Mouse (Mus musculus) kidney, embryonic 16.5 days (tissue): ENCODE measurements around the gene Akna. TPM values are rescaled to one million over a fixed set of nuclear protein-coding genes. Genes with fewer than 3 reads are reported as not detected.

Source experiments
- ATAC-seq: fragments of 200-750 bp; cut with Nextera tagmentation; 2 replicates; pipeline ENCODE4 v1.8.0; 2017; ENCODE audit warnings: moderate TSS enrichment; ENCODE audit not compliant: low FRiP score, low TSS enrichment
- H3K27ac ChIP-seq: fragments of 300-500 bp; sonication (generic); 2 replicates; pipeline ENCODE4 v1.5.1; 2014; ENCODE audit warnings: low read length
- H3K27me3 ChIP-seq: fragments of 300-500 bp; sonication (generic); 2 replicates; pipeline ENCODE4 v1.6.1; 2014; ENCODE audit warnings: low read length, control low read depth, mixed read lengths; ENCODE audit not compliant: insufficient read depth
- H3K36me3 ChIP-seq: fragments of 300-500 bp; sonication (generic); 2 replicates; pipeline ENCODE4 v1.6.1; 2014; ENCODE audit warnings: low read length, control low read depth, mixed read lengths; ENCODE audit not compliant: insufficient read depth
- H3K4me1 ChIP-seq: fragments of 300-500 bp; sonication (generic); 2 replicates; pipeline ENCODE4 v1.6.1; 2014; ENCODE audit warnings: low read length, control low read depth, mixed read lengths; ENCODE audit not compliant: insufficient read depth
- H3K4me2 ChIP-seq: fragments of 300-500 bp; sonication (generic); replicated peaks from 2 replicates; pipeline ENCODE4 v1.6.1; 2014; ENCODE audit warnings: low read depth, low read length
- H3K4me3 ChIP-seq: fragments of 300-500 bp; sonication (generic); 2 replicates; pipeline ENCODE4 v1.5.1; 2014; ENCODE audit warnings: mild to moderate bottlenecking, low read length
- H3K9ac ChIP-seq: fragments of 300-500 bp; sonication (generic); replicated peaks from 2 replicates; pipeline ENCODE4 v1.6.1; 2014; ENCODE audit warnings: low read length
- H3K9me3 ChIP-seq: fragments of 300-500 bp; sonication (generic); 2 replicates; pipeline ENCODE4 v1.6.1; 2016; ENCODE audit warnings: low read length, control low read depth
- WGBS: fragments of 180-500 bp; shearing (Covaris S2); extraction: QIAGEN DNeasy Blood & Tissue Kit; methylation state at CpG from one replicate; pipeline ENCODE4 v1.1.7; 2014; 5-methylcytosine and 5-hydroxymethylcytosine counted together
- polyA plus RNA-seq: library from polyadenylated mRNA; unstranded; fragments of >200 nt; fragmentation: Nextera tagmentation; extraction: Ambion mirVana; gene quantifications from 2 replicates; pipeline ENCODE4 v1.2.1, GENCODE M21; 2015

Akna gene
- polyA plus RNA-seq, 1 experiment from 2014 or later = 7.1 TPM

DNA sequence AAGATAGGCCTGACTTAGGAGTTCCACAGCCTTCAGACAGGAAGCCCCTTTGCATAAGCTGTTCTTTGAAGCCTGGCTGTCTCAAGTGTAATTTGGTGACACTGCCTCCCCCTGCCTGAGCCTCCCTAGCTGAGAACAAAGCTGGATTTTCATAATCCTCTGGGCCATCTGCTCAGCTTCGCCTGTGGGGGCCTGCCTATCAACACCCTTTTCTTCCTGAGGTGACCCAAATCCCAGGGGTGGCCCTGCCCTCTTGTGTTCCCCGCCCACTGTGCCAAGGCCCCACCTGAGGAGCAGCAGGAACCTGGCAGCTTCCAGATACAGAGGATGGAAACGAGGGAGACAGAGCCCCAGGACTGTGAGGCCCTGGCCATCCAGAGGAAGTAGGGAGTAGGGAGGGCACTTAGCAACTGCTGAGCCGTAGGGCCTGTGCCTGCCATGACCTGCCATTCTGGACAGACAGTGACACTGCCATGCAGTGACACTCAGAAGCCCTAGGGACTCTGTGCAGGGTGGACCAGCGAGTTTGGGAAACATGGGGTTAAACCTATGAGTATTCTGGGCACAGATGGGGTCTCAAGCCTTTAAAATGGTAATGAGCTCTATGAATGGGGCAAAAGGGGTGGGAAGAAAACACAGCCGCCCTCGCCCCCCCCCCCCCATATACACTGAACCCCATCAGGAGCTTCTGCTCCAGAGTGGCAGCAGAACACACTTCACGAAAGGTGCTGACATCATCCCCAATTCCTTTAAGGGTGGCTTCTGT is 13.8 kb downstream of the Akna start:
- no peaks in the 10 kb centered on the region for H3K27me3 ChIP-seq
- 0 out of 2 replicates have a peak, but pooled peaks cover 3% of the 10 kb centered on the region for H3K4me1 ChIP-seq
- H3K4me2 ChIP-seq = no peak overlapping the region
- no peak for ATAC-seq
- H3K36me3 ChIP-seq = peaks cover 22% of the 10 kb centered on the region
- WGBS = 62% methylated on average over 8 of the region's 8 CpGs
- no peak overlapping the region for H3K27ac ChIP-seq
- H3K9me3 ChIP-seq = no peaks in the 10 kb centered on the region
- H3K9ac ChIP-seq = no peak overlapping the region
- H3K4me3 ChIP-seq = no peak overlapping the region

DNA sequence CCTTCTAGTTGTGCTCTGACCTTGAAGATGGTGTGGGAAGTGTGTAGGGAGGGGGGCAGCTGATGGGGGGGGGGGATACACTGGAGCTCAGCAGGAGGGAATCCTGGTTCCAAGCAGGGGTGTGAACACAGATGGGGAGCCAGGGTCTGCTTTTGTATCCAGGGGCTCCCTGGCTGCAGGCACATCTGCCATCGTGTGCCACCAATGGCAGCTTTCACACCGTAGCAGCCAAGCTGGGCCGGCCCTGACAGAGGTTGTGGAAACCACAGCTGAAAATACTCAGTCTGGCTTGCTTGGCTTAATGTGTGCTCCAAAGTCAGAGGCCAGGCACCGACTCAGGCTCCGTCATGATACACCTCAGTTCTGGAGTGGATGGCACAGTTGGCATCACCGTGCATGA is 15.1 kb downstream of the Akna start:
- Histone ChIP-seq H3K4me1 (0 out of 2 replicates have a peak, but pooled peaks cover 3% of the 10 kb centered on the region), H3K27ac (no peak overlapping the region), H3K4me3 (no peak overlapping the region), H3K27me3 (no peaks in the 10 kb centered on the region), H3K36me3 (peaks cover 27% of the 10 kb centered on the region), H3K4me2 (no peak overlapping the region), H3K9ac (no peak overlapping the region), H3K9me3 (no peaks in the 10 kb centered on the region)
- no peak for ATAC-seq
- 73% methylated on average over 6 of the region's 6 CpGs for WGBS

DNA sequence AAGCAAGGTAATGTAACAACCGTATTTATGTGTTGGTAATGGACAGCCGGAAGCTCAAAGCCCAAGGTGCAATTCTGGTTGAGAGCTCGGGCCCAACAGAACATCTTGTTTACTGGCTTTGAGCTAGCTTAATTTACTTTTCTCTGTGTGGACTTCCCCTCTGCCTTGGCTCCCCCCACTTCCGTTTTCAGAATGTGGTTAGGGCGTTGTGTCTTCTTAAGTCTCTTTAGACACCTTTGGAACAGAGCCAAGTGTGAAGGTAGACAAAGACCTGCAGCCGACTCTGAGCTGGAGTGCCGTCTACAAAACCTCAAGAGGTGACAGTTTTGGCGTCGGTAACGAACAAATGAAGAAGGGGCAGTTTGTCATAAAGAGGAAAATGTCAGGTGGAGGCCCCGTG is 17.4 kb downstream of the Akna start:
- no peaks in the 10 kb centered on the region for H3K27me3 ChIP-seq
- no peaks in the 10 kb centered on the region for H3K9me3 ChIP-seq
- H3K27ac ChIP-seq = no peak overlapping the region
- H3K36me3 ChIP-seq = peaks cover 45% of the 10 kb centered on the region
- WGBS = 71% methylated on average over 11 of the region's 11 CpGs
- ATAC-seq = no peak
- H3K4me1 ChIP-seq = no peaks in the 10 kb centered on the region
- H3K9ac ChIP-seq = no peak overlapping the region
- H3K4me2 ChIP-seq = no peak overlapping the region
- H3K4me3 ChIP-seq = no peak overlapping the region

DNA sequence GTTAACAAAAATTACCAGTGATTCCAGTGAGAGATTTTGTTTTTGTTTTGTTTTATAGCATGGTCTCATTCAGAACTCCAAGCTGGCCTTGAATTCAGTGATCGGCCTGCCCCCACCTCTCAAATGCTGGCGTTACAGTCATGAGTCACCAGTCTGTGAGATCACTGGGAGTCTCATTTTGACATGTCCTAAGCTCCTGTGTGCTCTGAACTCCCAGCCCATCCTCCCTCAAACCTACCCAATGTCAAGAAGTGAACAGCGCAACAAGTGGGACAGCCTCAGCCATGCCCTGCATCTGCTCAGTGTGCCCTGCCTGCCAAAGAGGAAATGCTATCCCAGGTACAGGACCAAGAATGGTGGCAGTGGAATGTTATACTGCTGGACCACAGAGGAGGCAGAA is 17.9 kb downstream of the Akna start:
- no peaks in the 10 kb centered on the region for H3K4me1 ChIP-seq

DNA sequence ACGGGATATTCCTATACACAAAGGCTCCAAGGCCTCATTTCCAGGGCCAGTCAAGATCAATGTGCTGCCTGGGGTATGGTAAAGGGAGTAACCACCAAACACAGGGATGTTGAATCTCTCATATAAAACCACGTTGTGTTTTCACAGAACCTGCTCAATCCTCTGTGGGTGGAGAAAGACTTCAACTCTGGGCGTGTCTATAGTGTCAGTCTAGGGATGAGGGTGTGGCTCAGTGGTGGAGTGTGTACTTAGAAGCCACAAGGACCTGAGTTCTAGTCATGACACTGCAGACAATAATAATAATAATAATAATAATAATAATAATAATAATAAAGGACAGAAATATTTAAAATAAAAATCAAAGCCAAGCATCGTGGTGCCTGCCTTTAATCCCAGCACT is 18.9 kb downstream of the Akna start:
- ATAC-seq = no peak
- Histone ChIP-seq H3K9ac (no peak overlapping the region), H3K9me3 (no peaks in the 10 kb centered on the region), H3K4me1 (no peaks in the 10 kb centered on the region), H3K36me3 (peaks cover 52% of the 10 kb centered on the region), H3K27ac (no peak overlapping the region), H3K4me3 (no peak overlapping the region), H3K27me3 (no peaks in the 10 kb centered on the region), H3K4me2 (no peak overlapping the region)
- 89% methylated on average over 4 of the region's 4 CpGs for WGBS

More for the DNA sequence above, 17.9 kb downstream of the Akna start:
- Histone ChIP-seq H3K4me3 (no peak overlapping the region), H3K36me3 (peaks cover 50% of the 10 kb centered on the region), H3K9ac (no peak overlapping the region), H3K9me3 (no peaks in the 10 kb centered on the region), H3K27ac (no peak overlapping the region), H3K27me3 (no peaks in the 10 kb centered on the region), H3K4me2 (no peak overlapping the region)
- 86% methylated on average over 3 of the region's 3 CpGs for WGBS
- no peak for ATAC-seq

DNA sequence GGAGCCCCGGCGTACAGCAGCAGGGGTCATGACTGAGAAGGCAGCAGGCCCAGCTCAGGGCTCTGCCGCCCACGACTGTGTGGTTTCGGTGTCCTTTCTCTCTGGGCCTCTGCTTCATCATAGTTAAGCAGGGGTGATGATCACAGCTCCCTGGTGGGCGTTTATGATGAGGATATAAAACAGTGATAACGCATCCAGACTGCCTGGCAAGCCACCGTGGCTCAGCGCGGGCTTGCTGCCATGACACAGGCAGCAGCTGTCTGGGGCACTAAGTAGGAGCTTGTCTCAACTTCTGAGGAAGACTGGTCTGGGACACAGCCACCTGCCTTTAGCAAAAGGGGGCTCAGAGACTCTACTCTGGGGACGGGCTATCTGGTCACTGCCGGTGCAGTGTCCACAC is 19.7 kb downstream of the Akna start:
- 70% methylated on average over 12 of the region's 12 CpGs for WGBS
- H3K27me3 ChIP-seq = no peaks in the 10 kb centered on the region
- H3K4me2 ChIP-seq = no peak overlapping the region
- peaks cover 60% of the 10 kb centered on the region for H3K36me3 ChIP-seq
- no peaks in the 10 kb centered on the region for H3K4me1 ChIP-seq
- no peak overlapping the region for H3K9ac ChIP-seq
- no peaks in the 10 kb centered on the region for H3K9me3 ChIP-seq
- H3K4me3 ChIP-seq = no peak overlapping the region
- H3K27ac ChIP-seq = no peak overlapping the region
- no peak for ATAC-seq

DNA sequence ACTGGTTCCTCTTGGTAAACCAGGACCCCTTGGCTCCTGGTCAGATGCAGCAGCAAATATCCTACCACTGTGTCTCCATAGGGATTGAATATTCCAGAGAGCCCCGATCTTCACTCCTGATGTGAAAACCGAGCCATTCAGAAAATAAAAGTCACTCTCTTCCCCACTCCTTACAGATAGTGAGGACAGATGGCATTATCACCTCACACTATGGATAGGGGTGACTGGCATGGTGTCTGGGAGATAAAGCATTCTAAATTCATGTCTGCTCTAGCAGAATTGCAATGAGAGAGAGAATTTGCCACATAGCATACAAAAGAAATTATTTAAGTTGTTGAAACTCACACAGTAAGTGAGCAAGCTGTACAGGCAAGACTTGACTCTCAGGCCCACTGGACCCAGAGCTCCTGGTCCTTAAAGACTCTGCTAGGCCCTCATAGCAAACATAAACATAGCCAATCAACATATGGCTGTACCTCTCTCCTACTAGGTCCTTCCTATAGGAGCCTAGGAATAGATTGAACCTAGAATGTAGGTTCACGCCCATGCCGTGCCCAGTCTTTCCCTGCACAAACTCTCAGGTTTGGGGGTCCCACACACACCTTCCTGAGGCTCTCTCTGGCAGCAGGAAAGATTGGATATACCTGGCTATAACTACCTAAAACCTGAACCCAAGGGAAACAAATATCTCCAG is 20.3 kb downstream of the Akna start:
- H3K36me3 ChIP-seq = peaks cover 62% of the 10 kb centered on the region
- no peak for ATAC-seq
- H3K4me2 ChIP-seq = no peak overlapping the region

DNA sequence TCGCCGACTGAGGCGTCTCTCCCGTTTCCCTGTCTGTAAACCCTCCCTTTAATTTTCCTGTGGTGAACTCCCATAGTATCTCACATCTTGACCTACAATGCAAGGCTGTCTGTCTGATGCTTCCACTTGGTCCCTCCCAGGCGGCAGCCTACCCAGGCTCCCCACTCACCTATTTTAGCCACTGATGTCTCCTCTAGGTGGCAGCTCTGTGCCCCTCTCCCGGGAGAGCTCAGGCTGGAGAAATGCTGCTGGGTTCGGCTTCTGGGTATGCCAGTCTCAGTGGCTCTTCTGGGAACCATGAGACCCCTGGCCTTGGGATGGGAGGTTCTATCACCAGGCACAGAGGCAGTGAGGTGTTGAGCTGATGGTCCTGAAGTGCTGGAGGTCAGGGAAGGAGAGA is 25.7 kb downstream of the Akna start:
- WGBS = 69% methylated on average over 7 of the region's 7 CpGs
- Histone ChIP-seq H3K4me3 (no peak overlapping the region), H3K27ac (no peak overlapping the region), H3K4me1 (no peaks in the 10 kb centered on the region), H3K4me2 (no peak overlapping the region), H3K27me3 (no peaks in the 10 kb centered on the region), H3K9me3 (no peaks in the 10 kb centered on the region), H3K9ac (no peak overlapping the region), H3K36me3 (peaks cover 63% of the 10 kb centered on the region)
- ATAC-seq = peak; percentile 3; the same call in 1 of the 2 replicates

More for the DNA sequence above, 20.3 kb downstream of the Akna start:
- WGBS = 88% methylated on average over 4 of the region's 4 CpGs
- Histone ChIP-seq H3K4me1 (no peaks in the 10 kb centered on the region), H3K9me3 (no peaks in the 10 kb centered on the region), H3K27me3 (no peaks in the 10 kb centered on the region), H3K9ac (no peak overlapping the region), H3K4me3 (no peak overlapping the region), H3K27ac (no peak overlapping the region)

DNA sequence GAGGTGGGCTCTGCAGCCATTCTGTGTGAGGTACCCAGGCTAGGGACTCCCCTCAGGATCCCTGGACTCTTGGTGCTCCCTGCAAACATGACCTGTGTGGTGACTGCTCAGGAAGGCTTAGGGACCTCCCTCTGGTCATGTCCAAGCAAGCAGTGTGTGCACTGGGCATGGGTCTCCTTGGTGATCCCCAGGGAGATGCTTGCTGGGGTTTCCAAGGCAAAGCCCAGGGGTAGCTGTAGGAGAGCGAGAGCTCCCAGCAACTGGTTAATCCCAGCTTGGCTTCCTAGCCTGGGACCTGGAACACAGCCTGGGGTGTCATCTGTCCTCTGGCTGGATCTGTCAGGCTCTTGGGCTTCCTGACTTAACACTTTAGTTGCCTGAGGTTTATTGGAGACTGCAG is 27.8 kb downstream of the Akna start:
- ATAC-seq = no peak

DNA sequence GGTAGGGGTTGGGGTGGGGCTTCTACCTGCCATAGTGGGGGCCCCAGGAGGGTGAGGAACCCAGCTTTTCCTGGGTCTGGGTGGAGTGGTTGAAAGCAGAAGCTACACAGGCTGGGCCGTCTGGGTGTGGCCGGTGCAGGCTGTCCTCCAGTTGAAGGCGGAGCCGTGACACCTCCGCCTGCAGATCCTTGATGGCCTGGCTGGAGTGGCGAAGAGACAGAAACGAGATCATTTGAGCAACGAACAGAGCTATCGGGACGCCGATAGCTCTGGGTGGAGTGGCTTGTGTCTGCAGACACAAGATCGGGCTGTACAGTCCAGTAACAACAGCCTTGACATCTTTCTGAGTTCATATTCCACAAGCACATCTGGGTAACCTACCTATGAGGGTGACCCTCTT is 28.8 kb downstream of the Akna start:
- no peaks in the 10 kb centered on the region for H3K9me3 ChIP-seq
- WGBS = 69% methylated on average over 12 of the region's 12 CpGs
- no peak overlapping the region for H3K9ac ChIP-seq
- H3K36me3 ChIP-seq = peaks cover 57% of the 10 kb centered on the region
- no peaks in the 10 kb centered on the region for H3K4me1 ChIP-seq
- no peak overlapping the region for H3K4me3 ChIP-seq
- H3K27me3 ChIP-seq = no peaks in the 10 kb centered on the region
- H3K27ac ChIP-seq = no peak overlapping the region
- no peak for ATAC-seq
- no peak overlapping the region for H3K4me2 ChIP-seq

More for the DNA sequence above, 27.8 kb downstream of the Akna start:
- Histone ChIP-seq H3K4me2 (no peak overlapping the region), H3K36me3 (peaks cover 56% of the 10 kb centered on the region), H3K27me3 (no peaks in the 10 kb centered on the region), H3K9me3 (no peaks in the 10 kb centered on the region), H3K4me3 (no peak overlapping the region), H3K9ac (no peak overlapping the region), H3K27ac (no peak overlapping the region), H3K4me1 (no peaks in the 10 kb centered on the region)
- WGBS = 67% methylated on average over 1 of the region's 1 CpGs
